Comparison of ENCODE assay signal across 15 mouse cellular contexts in the genomic region with DNA sequence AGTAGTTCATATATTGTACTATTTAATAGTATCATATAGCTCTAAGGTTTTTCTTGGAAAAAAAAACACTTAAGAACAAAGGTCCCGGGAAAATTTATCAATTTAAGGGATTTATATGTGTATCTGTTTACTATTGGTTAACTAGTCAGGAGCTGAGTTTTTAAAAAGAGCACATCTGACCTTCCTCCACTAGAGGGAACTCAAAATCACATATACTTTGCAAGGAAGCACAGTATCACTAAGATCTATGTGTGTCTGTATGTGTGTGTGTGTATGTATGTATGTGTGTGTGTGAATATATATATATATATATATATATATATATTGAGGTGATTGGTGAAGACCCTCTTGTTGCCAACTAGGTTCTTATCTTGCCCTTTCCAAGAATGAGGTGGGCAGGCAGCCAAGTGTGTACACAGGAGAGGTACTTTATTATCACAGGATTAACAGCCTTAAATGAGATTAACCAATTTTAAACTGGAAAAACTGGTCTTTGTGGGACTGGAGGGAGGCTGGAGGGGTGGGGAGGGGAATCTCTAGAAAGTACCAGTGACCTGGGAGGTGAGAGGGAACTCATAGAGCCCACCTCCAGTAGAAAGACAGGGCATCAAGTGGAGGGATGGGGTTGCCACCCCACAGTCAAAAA.
A peak's percentile ranks its signal among the peaks of the same experiment; 100 is the strongest.
DNase-seq lines count a peak whose midpoint lies in the region; ATAC-seq lines count a peak whose summit lies in the region.
"Had no signal": no experiment of that assay in that cellular context is flagged by ENCODE, and none has a peak within 500 bp of the region (broad histone marks: within the 10 kb centered on the region; RNA-seq: fewer than 3 reads in every experiment).

No protein-coding gene starts in this region.

- DNase-seq in cerebellum, postnatal 14 days: peak; percentile 12 to 37
- DNase-seq in kidney, postnatal 4 days: peak; percentile 5 to 15
- no peak for DNase-seq in kidney, adult 9 months
- peak; percentile 8 for DNase-seq in right cerebral cortex, postnatal 4 days
- no peak for DNase-seq in right cerebral cortex, postnatal 36 days (ENCODE audit: low spot score in 2 of 2)
- peak; percentile 1 for DNase-seq in splenic B cell, adult 2 months (ENCODE audit: low read depth, low spot score)
- DNase-seq: cerebellum, adult 8-10 months; liver, embryonic 13.5 days; thymus, postnatal 36 days had no signal

- ATAC-seq in cerebellum, adult (ENCODE audit: insufficient number of reproducible peaks, low FRiP score, low TSS enrichment): no peak
- ATAC-seq in megakaryocyte, adult 5-6 weeks (ENCODE audit: poor library complexity, severe bottlenecking): no peak

- no peaks in the 10 kb centered on the region for H3K27me3 ChIP-seq in splenic B cell, adult 2 months (ENCODE audit: control insufficient read depth, insufficient read depth, low read length, poor library complexity, severe bottlenecking)
- H3K27me3 ChIP-seq: embryonic facial prominence, embryonic 12.5 days; liver, embryonic 13.5 days; neural tube, embryonic 12.5 days had no signal

- H3K36me3 ChIP-seq in splenic B cell, adult 2 months (ENCODE audit: control insufficient read depth, insufficient read depth, low read length, poor library complexity, severe bottlenecking): no peaks in the 10 kb centered on the region
- H3K36me3 ChIP-seq: embryonic facial prominence, embryonic 12.5 days; hindbrain, embryonic 10.5 days; liver, embryonic 13.5 days; midbrain, embryonic 10.5 days; neural tube, embryonic 12.5 days had no signal

Comparison
In these comparisons a context has a peak if more than half of its experiments do, and no peak if none do; other contexts are left out.
1. DNase-seq: peak in cerebellum, postnatal 14 days (2 of 2), kidney, postnatal 4 days (2 of 2), right cerebral cortex, postnatal 4 days (single experiment) and splenic B cell, adult 2 months (single experiment); none in kidney, adult 9 months (single experiment) and right cerebral cortex, postnatal 36 days (0 of 2).